Mouse (Mus musculus): ENCODE measurements around the gene Aqp1.

Aqp1 gene

DNA sequence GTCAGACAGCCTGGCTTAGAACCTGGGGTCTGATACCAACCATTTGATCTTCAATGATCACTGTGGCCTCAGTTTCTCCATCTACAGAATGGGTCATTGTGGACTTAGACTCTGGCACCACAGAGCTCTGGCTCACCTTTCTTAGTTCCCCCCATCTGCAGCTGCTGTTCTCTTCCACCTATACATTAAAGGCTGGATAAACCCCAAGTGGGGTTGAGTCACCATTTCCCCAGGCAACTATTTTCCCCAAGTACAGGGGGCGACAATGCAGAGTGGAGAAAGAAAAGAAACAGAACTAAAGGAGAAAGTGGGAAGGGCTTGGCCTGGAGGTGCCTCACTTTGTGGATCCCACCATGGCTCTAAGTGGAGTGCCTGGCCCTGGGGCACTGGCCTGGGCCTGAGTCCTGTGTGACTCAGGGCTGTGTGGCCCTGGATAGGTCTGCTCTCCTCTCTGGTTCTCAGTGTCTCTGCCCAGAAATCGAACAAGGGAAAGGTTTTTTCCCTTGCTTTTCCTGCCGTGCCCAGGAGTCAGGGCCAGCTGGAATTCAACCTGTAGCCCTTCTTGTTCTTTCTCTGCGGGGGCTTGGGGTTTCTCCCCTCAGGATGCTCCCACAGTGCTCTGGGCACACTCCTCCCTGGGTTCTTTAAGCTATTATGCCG, 20.9 kb downstream of the Aqp1 start:
- no peak for DNase-seq (ENCODE audit: low read depth, low spot score)

GRCm38 (mm10) chr6:55357636-55358031, 21.4 kb downstream of the Aqp1 start:
- no peak for DNase-seq (ENCODE audit: low read depth, low spot score)

GRCm38 (mm10) chr6:55358731-55359143, 22.5 kb downstream of the Aqp1 start:
- peak; percentile 35 for DNase-seq (ENCODE audit: low read depth, low spot score)

DNA sequence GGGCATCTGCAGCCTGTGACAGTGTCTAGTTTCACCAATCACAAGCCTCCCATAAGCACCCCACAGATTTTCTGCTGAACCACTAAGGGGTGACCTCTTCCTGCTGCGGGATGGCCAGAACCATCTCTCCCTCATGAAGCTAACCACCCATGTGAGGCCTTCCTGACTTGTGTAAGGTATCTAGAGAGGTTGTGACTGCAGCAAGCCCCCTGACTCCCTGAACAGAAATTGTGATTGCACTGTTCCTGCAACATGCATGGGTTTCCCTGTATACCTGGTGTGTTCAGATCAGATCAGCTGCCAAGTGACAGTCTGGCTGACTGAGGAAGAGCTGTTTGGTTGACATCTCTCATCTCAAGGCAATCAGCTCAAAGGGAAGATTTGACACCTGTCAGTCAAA, 26.4 kb downstream of the Aqp1 start:
- no peak for DNase-seq (ENCODE audit: low read depth, low spot score)

DNA sequence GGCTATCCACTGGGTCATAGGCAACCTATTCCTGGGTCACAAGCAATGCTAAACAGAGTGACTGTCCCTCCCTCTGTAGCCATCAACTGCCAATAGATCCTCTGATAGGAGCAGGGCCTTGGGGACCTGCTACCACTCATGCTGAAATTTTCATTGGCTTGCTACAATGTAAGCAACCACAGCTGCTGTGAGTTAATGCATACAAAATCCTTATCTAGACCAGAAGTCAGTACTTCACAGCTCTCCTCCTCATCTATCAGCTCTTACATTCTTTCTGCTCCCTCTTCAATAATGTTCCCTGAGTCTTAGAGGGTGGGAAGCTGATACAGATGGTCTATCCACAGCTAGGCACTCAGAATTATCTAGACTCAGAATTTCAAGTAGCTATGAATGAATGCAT, 30.9 kb downstream of the Aqp1 start:
- no peak for DNase-seq (ENCODE audit: low read depth, low spot score)

- no peak for DNase-seq (ENCODE audit: low read depth, low spot score)
Observed at GRCm38 (mm10) chr6:55370831-55371230, 34.6 kb downstream of the Aqp1 start.

DNA sequence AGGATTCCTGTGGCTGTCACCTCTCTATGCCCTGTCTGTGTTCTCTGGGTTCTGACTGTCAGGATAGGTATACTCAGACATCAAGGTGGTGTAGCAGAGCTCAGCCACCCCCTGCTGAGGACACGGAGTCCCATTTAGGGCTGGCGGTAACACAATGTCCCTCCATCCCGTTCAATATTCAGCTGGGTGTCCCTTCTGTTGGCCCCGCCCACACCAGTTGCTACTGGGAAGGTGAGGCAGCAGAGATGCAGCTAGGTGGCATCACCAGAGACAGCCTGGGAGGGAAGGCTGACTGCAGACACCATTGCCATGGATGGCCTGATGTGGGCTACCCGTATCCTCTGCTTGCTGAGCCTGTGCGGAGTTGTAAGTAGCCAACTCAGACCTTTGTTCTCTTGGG, 39.8 kb downstream of the Aqp1 start, which contains the start of gene Ghrhr:
Gene Ghrhr, plus strand, starts transcription at position 220 of the 400 bp plus-strand sequence.
- no peak for DNase-seq (ENCODE audit: low read depth, low spot score)

DNA sequence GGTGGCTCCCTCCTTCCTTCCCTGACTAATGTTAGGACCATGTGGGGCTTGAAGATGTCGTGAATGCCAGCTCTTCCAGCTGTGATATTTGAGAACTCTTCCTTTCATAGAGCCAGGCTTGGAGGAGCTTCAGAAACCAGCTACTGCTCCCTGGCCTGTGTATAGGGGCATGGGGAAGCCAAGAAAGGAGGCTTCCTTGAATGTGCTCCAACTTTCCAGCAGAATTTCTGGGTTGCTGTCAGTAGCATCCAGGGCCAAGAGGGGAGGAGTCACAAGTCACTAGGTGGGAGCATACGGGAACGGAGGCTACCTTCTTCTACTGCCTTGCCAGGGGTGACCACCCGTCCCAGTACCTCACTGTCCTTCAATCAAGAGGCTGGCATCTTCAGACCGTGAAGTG, 40.3 kb downstream of the Aqp1 start:
- DNase-seq (ENCODE audit: low read depth, low spot score), result no peak

DNA sequence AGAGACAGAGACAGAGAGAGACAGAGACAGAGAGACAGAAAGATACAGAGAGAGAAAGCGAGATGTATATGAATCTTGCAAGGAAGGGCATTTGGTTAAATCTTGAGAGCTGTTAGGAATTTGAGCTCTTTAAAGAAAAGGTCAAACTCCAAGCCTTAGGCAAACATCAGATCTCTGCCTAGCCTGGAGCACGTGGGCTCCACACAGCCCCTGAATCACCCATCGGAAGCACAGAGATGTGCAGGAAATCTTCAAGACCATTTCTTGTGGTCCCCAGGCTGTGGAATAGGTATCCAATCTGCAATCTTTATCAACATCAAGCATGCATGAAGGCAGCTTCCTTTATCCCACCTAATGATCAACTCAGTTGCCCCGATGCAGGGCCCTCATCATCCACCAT, 41.2 kb downstream of the Aqp1 start:
- DNase-seq (ENCODE audit: low read depth, low spot score), result no peak

DNA sequence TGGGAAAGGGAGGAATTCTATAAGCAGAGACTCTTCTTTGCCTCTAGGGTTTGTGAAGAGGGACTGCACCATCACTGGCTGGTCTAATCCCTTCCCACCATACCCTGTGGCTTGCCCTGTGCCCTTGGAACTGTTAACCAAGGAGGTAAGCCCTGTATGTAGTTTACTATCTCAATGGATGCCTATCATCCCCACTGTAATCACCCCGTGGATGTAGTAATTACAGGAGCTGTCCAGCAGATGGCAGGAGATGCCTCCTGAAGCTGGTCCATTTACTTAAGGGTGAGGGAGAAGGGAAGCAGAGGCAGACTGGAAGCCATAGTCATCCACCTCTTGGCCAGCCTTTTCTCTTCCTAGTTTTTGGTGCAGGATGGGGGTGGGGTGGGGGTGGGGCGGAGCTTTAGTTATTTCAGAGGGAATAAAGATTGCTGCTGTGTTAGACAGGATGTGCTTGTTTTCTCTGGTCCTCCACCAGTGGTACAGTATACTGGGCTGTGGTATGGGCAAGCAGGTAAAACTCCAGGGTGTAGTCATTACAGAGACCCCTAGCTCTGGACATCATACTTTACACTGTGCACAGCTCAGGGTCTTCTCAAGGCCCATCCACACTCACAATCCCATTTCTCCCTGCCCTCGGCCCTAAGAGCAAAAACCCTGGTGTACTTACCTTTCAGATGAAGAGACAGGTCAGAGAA, 43.6 kb downstream of the Aqp1 start:
- peak; percentile 45 for DNase-seq (ENCODE audit: low read depth, low spot score)

DNA sequence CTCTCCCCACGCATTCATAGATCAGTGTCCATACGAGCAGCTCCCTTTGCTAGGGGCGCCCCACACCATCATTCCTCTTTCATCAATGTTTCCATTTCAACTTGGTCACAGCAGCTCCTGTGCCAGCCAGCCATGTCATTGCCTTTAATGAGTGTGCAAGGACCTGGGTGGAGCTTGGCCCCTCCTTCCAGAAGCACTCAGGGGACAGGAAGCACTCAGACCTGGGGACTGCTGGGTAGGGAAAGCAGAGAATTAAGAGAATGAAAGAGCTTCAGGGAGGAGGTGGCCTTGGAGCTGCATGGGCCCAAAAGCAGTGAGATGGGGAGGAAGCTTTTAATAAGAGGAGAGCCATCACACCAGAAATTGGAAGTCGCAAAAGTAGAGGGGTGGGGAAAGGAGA, 45.7 kb downstream of the Aqp1 start:
- no peak for DNase-seq (ENCODE audit: low read depth, low spot score)

GRCm38 (mm10) chr6:55383897-55384296, 47.7 kb downstream of the Aqp1 start:
- peak; percentile 45 for DNase-seq (ENCODE audit: low read depth, low spot score)

DNA sequence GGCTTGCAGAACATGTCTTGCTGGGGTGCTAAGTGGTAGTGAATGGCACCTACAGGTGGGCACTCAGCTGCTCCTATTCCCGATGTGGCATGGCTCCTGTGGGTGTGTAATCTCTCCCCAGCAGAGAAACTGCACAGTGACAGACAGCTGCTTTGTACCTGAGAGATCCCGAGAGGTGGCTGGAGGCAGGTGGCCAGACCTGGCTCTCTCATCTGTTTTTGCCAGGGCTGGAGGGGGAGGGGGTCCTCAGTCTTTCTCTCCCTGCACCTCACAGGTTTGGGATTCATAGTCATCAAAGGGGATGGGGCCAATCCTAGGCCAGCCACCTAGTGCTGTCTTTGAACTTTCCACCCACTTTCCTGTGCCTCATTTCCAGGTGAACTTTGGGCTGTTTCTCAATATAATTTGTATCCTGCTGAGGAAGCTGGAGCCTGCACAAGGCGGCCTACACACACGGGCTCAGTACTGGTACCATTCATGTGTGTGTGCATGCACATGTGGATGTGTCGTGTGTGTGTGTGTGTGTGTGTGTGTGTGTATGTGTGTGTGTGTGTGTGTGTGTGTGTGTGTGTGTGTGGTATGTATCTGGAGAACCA, 48.2 kb downstream of the Aqp1 start:
- no peak for DNase-seq (ENCODE audit: low read depth, low spot score)

DNA sequence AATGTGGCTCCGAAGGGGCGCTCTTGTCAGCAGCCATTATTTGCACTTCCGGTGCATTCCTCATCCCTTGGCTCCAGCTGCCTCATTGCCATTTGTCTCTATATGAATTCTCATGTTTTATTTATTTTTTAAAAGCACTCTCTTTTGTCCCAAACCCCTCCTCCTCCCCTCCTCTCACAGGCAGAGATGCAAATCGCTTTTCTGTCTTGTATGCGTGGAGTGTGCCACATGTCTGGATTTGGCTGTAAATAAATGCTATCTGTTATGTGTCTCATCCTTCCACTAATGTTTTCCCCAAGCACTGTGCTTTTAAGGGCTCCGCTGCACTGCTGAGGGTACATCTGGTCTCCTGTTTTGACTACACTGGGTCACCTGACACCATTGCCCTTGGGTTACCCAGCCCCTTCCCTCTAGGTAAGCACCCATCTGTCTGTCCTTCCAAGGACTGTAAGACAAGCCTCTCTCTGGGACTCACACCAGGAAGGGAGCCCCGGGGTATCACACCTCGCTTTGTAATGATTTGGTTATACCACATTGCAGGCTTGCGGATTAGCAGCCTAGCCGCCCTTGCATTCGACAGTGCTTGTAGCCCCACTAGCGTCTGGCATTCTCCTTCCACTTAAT, 52.4 kb downstream of the Aqp1 start:
- DNase-seq (ENCODE audit: low read depth, low spot score), result no peak

- DNase-seq (ENCODE audit: low read depth, low spot score), result no peak
Observed at GRCm38 (mm10) chr6:55389321-55389720, 53.1 kb downstream of the Aqp1 start.

DNA sequence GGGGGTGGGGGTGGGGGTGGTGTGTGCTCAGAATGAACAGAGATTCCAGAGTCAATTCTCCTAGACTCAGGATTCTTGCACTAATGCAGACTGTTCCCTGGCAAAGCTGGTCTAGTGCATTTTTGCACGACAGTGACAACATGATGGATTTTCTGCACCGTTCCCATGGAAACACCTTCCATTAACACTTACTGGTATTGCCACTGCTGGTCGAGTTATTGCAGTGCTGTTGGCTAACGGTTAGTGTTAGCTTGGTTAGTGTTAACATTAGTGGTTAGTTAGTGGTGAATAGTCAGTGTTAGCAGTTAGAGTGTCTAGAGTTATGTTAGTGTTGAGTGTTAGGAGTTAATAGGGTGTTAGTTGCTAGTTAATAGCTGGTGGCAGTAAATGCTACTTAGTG, 55.6 kb downstream of the Aqp1 start:
- peak; percentile 39 for DNase-seq (ENCODE audit: low read depth, low spot score)

DNA sequence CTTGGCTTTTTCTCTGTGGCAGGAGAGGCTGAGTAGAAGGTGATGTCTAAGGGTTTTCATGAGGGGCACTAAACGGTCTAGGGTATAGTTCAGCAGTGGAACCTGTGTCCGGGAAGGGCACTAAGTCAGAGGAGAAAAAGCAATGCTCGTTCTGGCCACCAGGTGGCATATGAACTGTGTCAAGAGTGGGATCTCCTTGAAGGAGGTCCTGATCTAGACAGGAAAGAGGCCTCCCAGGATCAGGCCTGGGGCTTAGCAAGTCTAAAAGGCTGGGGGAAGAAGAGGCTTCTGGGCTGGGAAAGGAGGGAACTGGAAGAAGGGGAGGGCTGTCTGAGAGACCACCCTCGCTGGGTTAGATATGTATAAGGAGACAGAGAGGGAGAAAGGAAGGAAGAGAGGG, 56.2 kb downstream of the Aqp1 start:
- peak; percentile 66 for DNase-seq (ENCODE audit: low read depth, low spot score)

GRCm38 (mm10) chr6:55394854-55395253, 58.6 kb downstream of the Aqp1 start:
- no peak for DNase-seq (ENCODE audit: low read depth, low spot score)

DNA sequence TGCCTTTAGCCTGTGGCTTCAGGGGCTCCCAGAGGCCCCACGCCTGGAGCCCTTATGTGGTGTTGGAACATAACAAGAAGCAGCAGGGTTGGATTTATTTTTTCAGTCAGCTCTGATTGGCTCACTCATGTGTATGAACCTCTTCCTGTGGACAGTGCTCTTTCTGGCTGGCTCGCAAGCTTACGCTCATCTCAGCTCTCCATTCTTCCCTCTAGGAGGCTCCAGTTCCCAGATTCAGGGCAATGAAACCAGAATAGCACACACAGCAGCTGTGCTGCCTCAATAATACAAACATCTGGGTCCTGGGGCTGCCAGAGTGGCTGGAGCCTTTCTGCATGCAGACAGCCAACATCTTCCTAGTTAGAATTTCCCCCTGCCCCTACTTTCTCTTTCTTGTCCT, 59.9 kb downstream of the Aqp1 start:
- DNase-seq (ENCODE audit: low read depth, low spot score), result no peak

GRCm38 (mm10) chr6:55396622-55397041, 60.4 kb downstream of the Aqp1 start:
- DNase-seq (ENCODE audit: low read depth, low spot score), result no peak
